Mouse (Mus musculus) bone marrow macrophage, adult 2 months (primary cell): ENCODE data around the gene Trim15.

ENCODE experiments used
- CTCF ChIP-seq: IDR thresholded peaks from 2 replicates; pipeline ENCODE4 v1.5.1; 2012; ENCODE audit warnings: low read depth, mild to moderate bottlenecking, low read length, moderate library complexity
- POLR2A ChIP-seq: IDR thresholded peaks from 2 replicates; pipeline ENCODE4 v1.6.1; 2012; ENCODE audit warnings: mild to moderate bottlenecking, low read depth, low read length, borderline replicate concordance

- TF ChIP-seq POLR2A, result no peak
- TF ChIP-seq CTCF, result no peak
These were observed 30.6 kb downstream of the Trim15 start for GRCm38 (mm10) chr17:36836427-36836812.
